Mouse (Mus musculus) midbrain, postnatal 0 days (tissue): ENCODE results near the gene Tmem131. TPM values are rescaled to one million over a fixed set of nuclear protein-coding genes. Genes with fewer than 3 reads are reported as not detected.
A peak's percentile ranks its signal among the peaks of the same experiment; 100 is the strongest.

Source experiments
- ATAC-seq: fragments of 200-750 bp; cut with Nextera tagmentation; 2 replicates; pipeline ENCODE4 v1.8.0; 2017; ENCODE audit warnings: moderate number of reproducible peaks, mild to moderate bottlenecking, moderate TSS enrichment, moderate library complexity; ENCODE audit not compliant: low FRiP score
- DNase-seq: peaks from one replicate; pipeline ENCODE4 v3.0.0-alpha.2; 2015; ENCODE audit warnings: low spot score
- H3K27ac ChIP-seq: fragments of 300-500 bp; sonication (generic); 2 replicates; pipeline ENCODE4 v1.5.1; 2014; ENCODE audit warnings: low read depth, mild to moderate bottlenecking, low read length, mixed read lengths
- H3K27me3 ChIP-seq: fragments of 300-500 bp; sonication (generic); 2 replicates; pipeline ENCODE4 v1.6.1; 2014; ENCODE audit warnings: low read length, control low read depth, mixed read lengths; ENCODE audit not compliant: insufficient read depth
- H3K36me3 ChIP-seq: fragments of 300-500 bp; sonication (generic); 2 replicates; pipeline ENCODE4 v1.6.1; 2014; ENCODE audit warnings: low read length, control low read depth, mixed read lengths; ENCODE audit not compliant: insufficient read depth
- H3K4me1 ChIP-seq: fragments of 300-500 bp; sonication (generic); 2 replicates; pipeline ENCODE4 v1.6.1; 2014; ENCODE audit warnings: mild to moderate bottlenecking, control low read depth, antibody characterized with exemption, low read length, mixed read lengths; ENCODE audit not compliant: insufficient read depth
- H3K4me2 ChIP-seq: fragments of 300-500 bp; sonication (generic); 2 replicates; pipeline ENCODE4 v1.6.1; 2014; ENCODE audit warnings: low read depth, mild to moderate bottlenecking, low read length, mixed read lengths; ENCODE audit not compliant: poor library complexity, severe bottlenecking
- H3K4me3 ChIP-seq: fragments of 300-500 bp; sonication (generic); 2 replicates; pipeline ENCODE4 v1.5.1; 2014; ENCODE audit warnings: low read depth, mild to moderate bottlenecking, low read length, moderate library complexity
- H3K9ac ChIP-seq: fragments of 300-500 bp; sonication (generic); replicated peaks from 2 replicates; pipeline ENCODE4 v1.6.1; 2014; ENCODE audit warnings: mild to moderate bottlenecking, low read length, moderate library complexity, mixed read lengths; ENCODE audit not compliant: poor library complexity, severe bottlenecking
- H3K9me3 ChIP-seq: fragments of 300-500 bp; sonication (generic); 2 replicates; pipeline ENCODE4 v1.6.1; 2016; ENCODE audit warnings: low read length, control low read depth
- CTCF ChIP-seq: IDR thresholded peaks from 2 replicates; pipeline ENCODE4 v1.5.1; 2016; ENCODE audit warnings: antibody characterized with exemption, mild to moderate bottlenecking
- WGBS: fragments of 180-500 bp; shearing (Covaris S2); extraction: QIAGEN DNeasy Blood & Tissue Kit; methylation state at CpG from one replicate; pipeline ENCODE4 v1.1.7; 2014; 5-methylcytosine and 5-hydroxymethylcytosine counted together
- polyA plus RNA-seq: library from polyadenylated mRNA; unstranded; fragments of >200 nt; fragmentation: Nextera tagmentation; extraction: Ambion mirVana; gene quantifications from 2 replicates; pipeline ENCODE4 v1.2.1, GENCODE M21; 2015
- total RNA-seq: library from RNA; depleted of rRNA; stranded (reverse); fragments of >200 nt; gene quantifications from 2 replicates; pipeline ENCODE4 v1.2.3, GENCODE M21; 2014

Gene Tmem131
- total and polyA plus RNA-seq, 2 experiments from 2014 or later = 11.1 to 25.8 TPM

DNA sequence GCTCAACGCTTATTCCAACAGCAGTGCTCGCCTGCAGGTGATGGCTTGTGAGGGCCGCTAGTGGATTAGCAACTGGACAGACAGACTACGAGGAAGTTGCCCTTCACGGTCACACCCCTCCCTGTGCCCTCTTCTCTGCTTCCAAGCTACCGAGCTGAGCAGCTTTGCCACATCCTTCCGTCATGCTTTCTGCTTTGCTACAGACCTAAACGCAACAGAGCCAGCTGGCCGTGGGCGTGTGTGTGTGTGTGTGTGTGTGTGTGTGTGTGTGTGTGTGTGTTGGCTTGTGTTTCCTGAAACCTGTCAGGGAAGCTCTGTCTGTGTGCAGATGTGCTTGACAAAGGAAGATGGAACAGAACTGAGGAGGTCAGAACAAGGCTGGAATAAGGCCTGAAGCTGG lies 146.0 kb downstream of the Tmem131 start:
- H3K27ac ChIP-seq = no peak overlapping the region
- H3K4me2 ChIP-seq = no peak overlapping the region
- H3K4me3 ChIP-seq = no peak overlapping the region
- TF ChIP-seq CTCF = no peak
- ATAC-seq (no peak), DNase-seq (no peak)
- H3K27me3 ChIP-seq = no peaks in the 10 kb centered on the region
- H3K36me3 ChIP-seq = peaks cover 84% of the 10 kb centered on the region
- no peaks in the 10 kb centered on the region for H3K4me1 ChIP-seq
- no peaks in the 10 kb centered on the region for H3K9me3 ChIP-seq
- H3K9ac ChIP-seq = no peak overlapping the region
- WGBS = 80% methylated on average over 10 of the region's 10 CpGs

DNA sequence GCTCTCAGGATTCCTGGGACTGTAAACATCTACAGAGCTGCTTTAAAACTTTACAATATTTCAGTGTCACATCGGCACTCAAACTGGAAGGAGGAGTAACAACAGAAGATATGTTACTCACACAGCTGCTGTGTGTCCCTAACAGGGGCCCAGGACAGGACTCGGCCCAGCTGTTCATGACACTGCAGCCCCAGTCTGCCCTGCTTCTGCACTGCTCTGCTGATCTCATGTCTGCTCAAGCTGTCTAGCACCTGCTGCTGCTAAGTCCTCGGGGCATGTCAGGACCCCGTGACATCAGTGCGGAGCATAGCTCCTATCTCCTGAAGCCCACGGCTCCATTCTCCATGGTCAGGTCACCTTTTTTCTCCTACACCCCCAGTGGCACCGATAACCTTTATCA lies 146.8 kb downstream of the Tmem131 start:
- no peak for TF ChIP-seq CTCF

DNA sequence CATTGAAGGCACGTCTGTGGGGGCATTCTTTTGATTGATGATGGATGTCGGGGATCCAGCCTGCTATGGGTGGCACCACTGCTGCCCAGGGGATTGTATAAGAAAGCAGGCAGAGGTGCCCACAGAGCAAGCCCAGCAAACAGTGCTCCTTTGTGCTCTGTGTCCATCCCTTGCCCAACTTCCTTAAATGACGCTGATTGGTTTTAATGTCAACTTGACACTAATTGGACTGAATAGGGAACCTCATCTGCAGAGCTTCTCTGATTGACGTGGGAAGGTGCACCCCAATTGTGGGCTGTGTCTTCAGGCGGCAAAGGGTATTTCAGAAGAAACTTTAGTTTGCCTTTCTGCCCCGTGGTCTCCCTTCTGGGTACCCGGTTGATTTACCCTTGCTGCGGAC lies 154.1 kb downstream of the Tmem131 start:
- Histone ChIP-seq H3K36me3 (peaks cover 26% of the 10 kb centered on the region), H3K9ac (no peak overlapping the region), H3K4me2 (no peak overlapping the region), H3K27me3 (no peaks in the 10 kb centered on the region), H3K9me3 (no peaks in the 10 kb centered on the region), H3K27ac (no peak overlapping the region), H3K4me1 (no peaks in the 10 kb centered on the region; the same call in 1 of the 2 replicates), H3K4me3 (no peak overlapping the region)
- DNase-seq = no peak
- no peak for ATAC-seq
- WGBS = 82% methylated on average over 8 of the region's 8 CpGs
- no peak for TF ChIP-seq CTCF

More for the DNA sequence above, 146.8 kb downstream of the Tmem131 start:
- WGBS = 92% methylated on average over 7 of the region's 7 CpGs
- no peaks in the 10 kb centered on the region for H3K27me3 ChIP-seq
- no peak overlapping the region for H3K27ac ChIP-seq
- no peak overlapping the region for H3K9ac ChIP-seq
- no peaks in the 10 kb centered on the region for H3K9me3 ChIP-seq
- no peak overlapping the region for H3K4me3 ChIP-seq
- H3K4me2 ChIP-seq = no peak overlapping the region
- peaks cover 80% of the 10 kb centered on the region for H3K36me3 ChIP-seq
- DNase-seq (no peak), ATAC-seq (no peak)
- H3K4me1 ChIP-seq = no peaks in the 10 kb centered on the region

DNA sequence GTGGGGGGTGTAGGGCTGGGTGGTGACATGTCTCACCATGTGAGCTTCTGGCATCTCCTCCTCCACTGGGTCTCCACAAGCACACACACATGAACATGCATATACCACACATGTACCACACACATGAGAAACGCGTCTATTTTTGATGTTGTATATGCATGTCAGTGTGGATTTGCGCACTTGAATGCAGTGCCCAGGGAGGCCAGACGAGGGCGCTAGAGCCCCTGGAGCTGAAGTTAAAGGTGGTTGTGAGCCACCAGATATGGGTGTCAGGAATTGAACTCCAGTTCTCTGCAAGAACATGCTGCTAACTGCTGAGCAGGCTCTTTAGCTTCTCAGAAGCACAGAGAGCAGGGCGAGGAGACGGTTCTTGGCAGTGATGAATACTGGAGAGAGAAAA lies 157.1 kb downstream of the Tmem131 start:
- Histone ChIP-seq H3K4me1 (no peaks in the 10 kb centered on the region; the same call in 1 of the 2 replicates), H3K9ac (no peak overlapping the region), H3K36me3 (peaks cover 4% of the 10 kb centered on the region; the same call in 1 of the 2 replicates), H3K4me3 (no peak overlapping the region), H3K27me3 (no peaks in the 10 kb centered on the region; the same call in 1 of the 2 replicates), H3K27ac (no peak overlapping the region), H3K4me2 (no peak overlapping the region), H3K9me3 (no peaks in the 10 kb centered on the region)
- DNase-seq (no peak), ATAC-seq (no peak)
- peak; percentile 53 for TF ChIP-seq CTCF
- WGBS = 97% methylated on average over 7 of the region's 7 CpGs

DNA sequence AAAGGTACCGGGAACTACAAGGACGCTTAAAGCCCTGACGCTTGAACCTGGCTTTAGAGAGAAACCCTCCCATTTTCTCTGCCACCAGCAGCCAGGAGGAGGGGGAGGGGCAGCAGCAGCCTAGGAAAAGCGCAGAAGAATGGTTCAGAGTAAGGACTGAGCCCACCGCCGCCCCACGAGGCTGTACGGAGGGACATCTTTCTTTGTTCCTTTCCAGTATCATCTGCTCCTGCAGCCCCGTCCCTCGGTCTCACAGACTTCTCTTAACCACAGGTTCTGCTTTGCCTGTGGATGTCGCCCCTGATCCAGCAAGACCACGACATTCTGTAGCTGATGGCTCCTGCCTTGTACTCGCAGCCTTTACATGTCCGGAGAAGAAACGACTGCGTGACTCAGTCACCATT lies 158.2 kb downstream of the Tmem131 start:
- DNase-seq = peak; percentile 69

DNA sequence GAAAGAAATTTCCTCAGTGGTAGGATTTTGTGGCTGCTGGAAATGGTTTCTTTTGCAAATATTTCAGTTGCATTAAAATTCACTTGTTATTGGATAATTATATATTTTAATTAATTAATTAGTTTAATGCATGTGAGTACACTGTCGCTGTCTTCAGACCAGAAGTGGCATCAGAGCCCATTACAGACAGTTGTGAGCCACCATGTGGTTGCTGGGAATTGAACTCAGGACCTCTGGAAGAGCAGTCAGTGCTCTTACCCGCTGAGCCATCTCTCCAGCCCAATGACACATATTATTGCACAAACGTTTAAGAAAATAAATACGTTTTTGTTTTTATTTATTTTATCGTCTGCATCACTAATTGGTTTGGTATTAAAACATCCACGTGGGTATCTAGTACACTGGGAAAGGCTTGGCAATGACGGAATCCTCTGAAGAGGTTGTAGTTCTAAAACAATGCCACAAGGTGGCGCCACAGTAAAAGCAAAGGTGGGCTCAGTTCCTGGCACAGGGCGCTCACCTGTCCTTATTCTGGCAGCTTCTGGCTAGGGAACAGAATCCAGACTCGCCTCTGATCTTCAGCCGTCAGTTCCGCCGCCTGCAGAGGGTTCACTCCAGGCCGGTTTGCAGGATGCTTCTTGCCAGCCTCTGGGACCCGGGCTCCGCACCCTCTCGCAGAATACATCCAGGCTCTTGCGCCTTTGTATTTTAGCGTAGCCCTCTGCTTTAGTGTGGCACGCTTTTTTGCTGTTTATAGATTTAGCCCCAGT lies 158.9 kb downstream of the Tmem131 start:
- Histone ChIP-seq H3K4me3 (peak overlapping the region; percentile 40), H3K9ac (peak overlapping the region; percentile 77), H3K27me3 (no peaks in the 10 kb centered on the region; the same call in 1 of the 2 replicates), H3K9me3 (no peaks in the 10 kb centered on the region), H3K4me1 (no peaks in the 10 kb centered on the region; the same call in 1 of the 2 replicates), H3K4me2 (peak overlapping the region; percentile 84), H3K36me3 (no peaks in the 10 kb centered on the region), H3K27ac (peak overlapping the region; percentile 90)
- ATAC-seq (peak; percentile 84), DNase-seq (peak; percentile 91)
- WGBS = 3% methylated on average over 20 of the region's 20 CpGs
- TF ChIP-seq CTCF = peak; percentile 93

More for the DNA sequence above, 158.2 kb downstream of the Tmem131 start:
- H3K9ac ChIP-seq = peak overlapping the region; percentile 77
- no peaks in the 10 kb centered on the region for H3K9me3 ChIP-seq
- no peaks in the 10 kb centered on the region for H3K36me3 ChIP-seq
- WGBS = under 1% methylated on average over 16 of the region's 16 CpGs
- no peaks in the 10 kb centered on the region; the same call in 1 of the 2 replicates for H3K27me3 ChIP-seq
- H3K4me2 ChIP-seq = peak overlapping the region; percentile 84
- peak overlapping the region; percentile 40 for H3K4me3 ChIP-seq
- peak; percentile 77 for ATAC-seq
- peak; percentile 56 for TF ChIP-seq CTCF
- peak overlapping the region; percentile 90 for H3K27ac ChIP-seq
- H3K4me1 ChIP-seq = no peaks in the 10 kb centered on the region; the same call in 1 of the 2 replicates
